Mouse (Mus musculus) cortical plate, adult 2 months (tissue): ENCODE data around the gene Tle4.

Experiments
- CTCF ChIP-seq: fragments of 200-500 bp; IDR thresholded peaks from 2 replicates; pipeline ENCODE4 v1.5.1; 2011; ENCODE audit warnings: mild to moderate bottlenecking, control low read depth, low read length; ENCODE audit not compliant: insufficient read depth; ENCODE audit errors: extremely low read depth
- POLR2A ChIP-seq: fragments of 200-500 bp; IDR thresholded peaks from 2 replicates; pipeline ENCODE4 v1.6.1; 2011; ENCODE audit warnings: mild to moderate bottlenecking, low read length, control low read depth; ENCODE audit not compliant: insufficient read depth; ENCODE audit errors: extremely low read depth

DNA sequence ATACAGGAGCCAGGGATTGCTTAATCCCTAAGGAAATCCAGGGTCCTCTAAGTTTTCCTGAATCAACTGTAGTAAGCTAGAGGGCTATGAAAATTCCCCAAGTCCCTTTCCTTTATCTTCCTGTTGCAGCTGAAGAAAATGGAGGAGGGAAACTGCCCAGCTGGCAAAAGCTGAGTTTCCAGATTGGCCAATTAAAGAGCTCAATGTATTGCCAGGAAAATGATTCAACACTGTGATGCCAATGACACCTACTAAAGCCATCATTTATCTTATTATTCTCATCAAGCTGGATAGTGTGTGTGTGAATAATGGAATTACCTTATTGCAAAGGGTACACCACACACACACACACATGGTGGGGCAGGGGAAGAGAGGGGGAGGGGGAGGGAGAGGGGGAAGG, 22.0 kb upstream of the Tle4 start:
- TF ChIP-seq CTCF (no peak), POLR2A (no peak)
